Mouse (Mus musculus): ENCODE measurements at regions not wholly inside any gene's neighbourhood (a gene's known extent, or its start where the extent isn't known, plus 50 kb on each side); places are given as distances from the start of the nearest gene placed in this dataset.

DNA sequence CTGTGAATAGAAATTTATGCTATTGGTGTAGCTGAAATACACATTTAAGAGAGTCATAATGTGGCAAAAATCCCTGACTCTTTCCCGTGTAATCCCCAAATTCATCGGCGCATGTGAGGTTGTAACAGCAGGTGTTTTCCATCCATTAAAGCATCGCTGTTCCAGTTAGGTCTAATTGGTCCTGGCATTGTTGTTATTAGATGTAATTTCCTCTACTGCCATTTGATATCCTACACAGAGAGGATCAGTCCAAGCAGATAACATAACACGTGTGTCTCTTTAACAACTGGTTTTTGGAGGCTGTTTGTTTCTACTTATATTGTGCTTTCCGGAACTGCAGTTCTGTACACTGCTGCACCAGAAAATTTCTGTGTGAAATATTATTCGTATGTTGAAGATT lies 101.8 kb downstream of the Vgll3 start:
- Histone ChIP-seq H3K9me3 (ENCODE audit: control insufficient read depth, low read length) (no peaks in the 10 kb centered on the region), H3K9ac (replicated peaks) (no peak overlapping the region), H3K36me3 (replicated peaks; ENCODE audit: control insufficient read depth, insufficient read depth, low read depth) (no peaks in the 10 kb centered on the region), H3K4me3 (ENCODE audit: insufficient read depth in 1 of 2, low read depth in 2 of 2, low read length in 2 of 2) (no peak overlapping the region), H3K27ac (no peak overlapping the region), H3K4me2 (ENCODE audit: low read depth) (no peak overlapping the region), H3K27me3 (ENCODE audit: control insufficient read depth, insufficient read depth, low read length) (no peaks in the 10 kb centered on the region), H3K4me1 (replicated peaks; ENCODE audit: control insufficient read depth in 2 of 2, insufficient read depth in 2 of 2, low read length in 1 of 2) (no peaks in the 10 kb centered on the region)
- WGBS (ENCODE audit: insufficient replicate concordance) = 72% methylated on average over 7 of the region's 7 CpGs
- DNase-seq (ENCODE audit: low read depth in 3 of 3, low spot score in 3 of 3) (no peak), ATAC-seq (ENCODE audit: insufficient read depth) (no peak)
- TF ChIP-seq EP300 (IDR thresholded peaks at IDR 0.05; ENCODE audit: low read depth) (no peak), CTCF (IDR thresholded peaks at IDR 0.05; ENCODE audit: low read depth) (no peak)

DNA sequence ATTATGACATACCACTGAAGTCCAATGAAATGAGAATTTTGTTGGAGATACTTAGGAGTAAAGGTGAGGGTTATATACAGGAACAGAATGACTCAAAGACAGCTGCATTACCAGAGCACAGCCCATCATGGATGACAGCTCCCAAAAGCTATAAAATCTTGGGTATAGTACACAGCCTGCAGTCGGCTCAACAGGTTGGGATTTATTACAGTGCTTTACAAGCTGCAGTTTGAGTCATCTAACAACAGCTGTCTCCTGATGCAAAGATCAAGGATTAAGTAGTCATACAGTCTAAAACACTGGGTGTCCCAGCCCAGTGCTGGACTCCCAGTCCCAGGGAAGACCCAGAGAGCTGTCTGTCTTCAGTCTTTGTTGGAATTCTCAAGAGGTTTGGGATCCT lies 110.9 kb downstream of the Vgll3 start:
- no peak overlapping the region for H3K4me2 ChIP-seq (ENCODE audit: low read depth)
- H3K4me3 ChIP-seq (ENCODE audit: insufficient read depth in 1 of 2, low read depth in 2 of 2, low read length in 2 of 2) = no peak overlapping the region
- 68% methylated on average over 1 of the region's 1 CpGs for WGBS (ENCODE audit: insufficient replicate concordance)
- H3K27me3 ChIP-seq (ENCODE audit: control insufficient read depth, insufficient read depth, low read length) = no peaks in the 10 kb centered on the region
- no peaks in the 10 kb centered on the region for H3K9me3 ChIP-seq (ENCODE audit: control insufficient read depth, low read length)
- ATAC-seq (ENCODE audit: insufficient read depth) = no peak
- H3K27ac ChIP-seq = no peak overlapping the region
- TF ChIP-seq EP300 (IDR thresholded peaks at IDR 0.05; ENCODE audit: low read depth) (no peak), CTCF (IDR thresholded peaks at IDR 0.05; ENCODE audit: low read depth) (no peak)
- no peaks in the 10 kb centered on the region for H3K4me1 ChIP-seq (replicated peaks; ENCODE audit: control insufficient read depth in 2 of 2, insufficient read depth in 2 of 2, low read length in 1 of 2)
- no peaks in the 10 kb centered on the region for H3K36me3 ChIP-seq (replicated peaks; ENCODE audit: control insufficient read depth, insufficient read depth, low read depth)
- H3K9ac ChIP-seq (replicated peaks) = no peak overlapping the region
- no peak for DNase-seq (ENCODE audit: low read depth in 3 of 3, low spot score in 3 of 3)

- DNase-seq (ENCODE audit: low read depth in 3 of 3, low spot score in 3 of 3) = no peak
- Histone ChIP-seq H3K4me1 (replicated peaks; ENCODE audit: control insufficient read depth in 2 of 2, insufficient read depth in 2 of 2, low read length in 1 of 2) (no peaks in the 10 kb centered on the region), H3K9me3 (ENCODE audit: control insufficient read depth, low read length) (no peaks in the 10 kb centered on the region), H3K27me3 (ENCODE audit: control insufficient read depth, insufficient read depth, low read length) (no peaks in the 10 kb centered on the region), H3K4me2 (ENCODE audit: low read depth) (no peak overlapping the region), H3K4me3 (ENCODE audit: insufficient read depth in 1 of 2, low read depth in 2 of 2, low read length in 2 of 2) (no peak overlapping the region), H3K36me3 (replicated peaks; ENCODE audit: control insufficient read depth, insufficient read depth, low read depth) (no peaks in the 10 kb centered on the region), H3K27ac (no peak overlapping the region), H3K9ac (replicated peaks) (no peak overlapping the region)
- WGBS (ENCODE audit: insufficient replicate concordance) = 57% methylated on average over 4 of the region's 4 CpGs
- TF ChIP-seq CTCF (IDR thresholded peaks at IDR 0.05; ENCODE audit: low read depth) = no peak
- no peak for TF ChIP-seq EP300 (IDR thresholded peaks at IDR 0.05; ENCODE audit: low read depth)
- ATAC-seq (ENCODE audit: insufficient read depth) = no peak
These were observed 148.8 kb downstream of the Vgll3 start for GRCm38 (mm10) chr16:65963829-65964228.

DNA sequence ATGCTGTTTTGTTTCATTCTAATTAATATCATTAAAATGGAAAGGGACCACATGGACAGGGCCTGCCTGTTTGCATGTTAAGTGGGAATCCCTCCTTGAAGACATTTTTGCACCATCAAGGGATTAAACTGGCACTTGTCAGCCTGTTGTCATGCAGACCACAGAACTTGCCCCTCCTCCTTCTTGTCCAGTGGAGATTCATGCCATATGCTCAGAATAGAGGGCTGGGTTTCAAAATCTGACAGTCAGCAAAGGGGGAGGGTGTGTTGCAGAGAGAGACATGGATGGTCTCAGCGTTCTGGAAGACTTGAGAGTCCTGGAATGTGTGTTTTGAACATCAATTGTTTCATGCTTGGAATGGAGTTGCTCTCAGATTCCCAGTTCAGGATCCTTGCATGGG lies 149.2 kb downstream of the Vgll3 start:
- Histone ChIP-seq H3K27ac (no peak overlapping the region), H3K36me3 (replicated peaks; ENCODE audit: control insufficient read depth, insufficient read depth, low read depth) (no peaks in the 10 kb centered on the region)
- 36% methylated on average over 1 of the region's 1 CpGs for WGBS (ENCODE audit: insufficient replicate concordance)

GRCm38 (mm10) chr16:65977075-65977474 lies 162.0 kb downstream of the Vgll3 start:
- Histone ChIP-seq H3K27me3 (ENCODE audit: control insufficient read depth, insufficient read depth, low read length) (no peaks in the 10 kb centered on the region), H3K4me2 (ENCODE audit: low read depth) (no peak overlapping the region), H3K9me3 (ENCODE audit: control insufficient read depth, low read length) (no peaks in the 10 kb centered on the region), H3K9ac (replicated peaks) (no peak overlapping the region), H3K4me1 (replicated peaks; ENCODE audit: control insufficient read depth in 2 of 2, insufficient read depth in 2 of 2, low read length in 1 of 2) (no peaks in the 10 kb centered on the region), H3K36me3 (replicated peaks; ENCODE audit: control insufficient read depth, insufficient read depth, low read depth) (no peaks in the 10 kb centered on the region), H3K27ac (no peak overlapping the region), H3K4me3 (ENCODE audit: insufficient read depth in 1 of 2, low read depth in 2 of 2, low read length in 2 of 2) (no peak overlapping the region)
- DNase-seq (ENCODE audit: low read depth in 3 of 3, low spot score in 3 of 3) (peak in 1 of 3 experiments; percentile 0), ATAC-seq (ENCODE audit: insufficient read depth) (no peak)
- WGBS (ENCODE audit: insufficient replicate concordance) = 53% methylated on average over 4 of the region's 4 CpGs
- no peak for TF ChIP-seq EP300 (IDR thresholded peaks at IDR 0.05; ENCODE audit: low read depth)
- no peak for TF ChIP-seq CTCF (IDR thresholded peaks at IDR 0.05; ENCODE audit: low read depth)

More for the DNA sequence above, 149.2 kb downstream of the Vgll3 start:
- TF ChIP-seq CTCF (IDR thresholded peaks at IDR 0.05; ENCODE audit: low read depth) (no peak), EP300 (IDR thresholded peaks at IDR 0.05; ENCODE audit: low read depth) (no peak)
- Histone ChIP-seq H3K4me2 (ENCODE audit: low read depth) (no peak overlapping the region), H3K4me1 (replicated peaks; ENCODE audit: control insufficient read depth in 2 of 2, insufficient read depth in 2 of 2, low read length in 1 of 2) (no peaks in the 10 kb centered on the region), H3K9ac (replicated peaks) (no peak overlapping the region), H3K4me3 (ENCODE audit: insufficient read depth in 1 of 2, low read depth in 2 of 2, low read length in 2 of 2) (no peak overlapping the region), H3K27me3 (ENCODE audit: control insufficient read depth, insufficient read depth, low read length) (no peaks in the 10 kb centered on the region), H3K9me3 (ENCODE audit: control insufficient read depth, low read length) (no peaks in the 10 kb centered on the region)
- ATAC-seq (ENCODE audit: insufficient read depth) (no peak), DNase-seq (ENCODE audit: low read depth in 3 of 3, low spot score in 3 of 3) (no peak)

Measured in liver, embryonic 14.5 days (tissue).